Mouse (Mus musculus) embryo, embryonic 11 days (tissue): ENCODE data around the gene Prss37.

ENCODE experiments used
- DNase-seq: peaks from one replicate; pipeline ENCODE4 v3.0.0-alpha.2; 2015

The Prss37 gene

DNA sequence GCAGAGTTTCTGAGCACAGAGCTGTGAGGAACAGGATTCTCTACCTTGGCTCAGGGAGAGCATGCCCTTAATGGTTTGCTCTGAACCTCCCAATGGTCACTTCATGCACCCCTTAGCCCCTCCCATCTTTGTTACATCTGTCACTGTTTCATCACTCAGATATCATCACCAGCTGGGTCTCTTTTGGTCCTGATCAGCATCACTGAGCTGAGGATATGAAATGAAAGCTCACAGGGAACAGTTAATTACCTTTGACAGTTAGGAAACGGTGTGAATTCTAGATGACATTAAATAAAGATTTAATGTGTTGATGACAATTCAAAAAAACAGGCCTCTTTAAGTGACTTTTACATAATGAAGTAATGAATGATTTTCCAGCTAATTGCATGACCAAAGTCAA, at the start of gene Prss37:
Prss37 (minus strand) TSS at position 101 of the 400 bp plus-strand sequence.
- no peak for DNase-seq

DNA sequence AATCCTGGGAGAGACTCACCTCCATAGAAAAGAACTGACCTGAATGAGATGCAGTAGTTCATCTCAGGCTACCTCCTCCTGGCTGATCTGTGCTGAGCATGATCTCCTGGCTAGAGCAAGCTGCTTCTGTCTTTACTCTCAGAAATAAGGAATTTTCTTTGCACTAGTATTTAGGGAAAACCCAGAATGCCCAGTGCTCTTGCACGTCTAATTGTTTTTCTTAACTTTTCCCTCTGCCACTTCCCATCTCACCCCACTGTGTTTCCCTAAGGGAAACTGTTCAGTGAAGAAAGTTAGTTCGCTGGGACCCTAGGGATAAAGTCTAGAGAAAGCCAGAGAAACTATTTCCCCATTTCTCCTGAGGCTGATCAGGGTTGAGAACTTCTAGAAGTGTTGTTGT, 35.6 kb upstream of the Prss37 start, which contains the start of gene Olfr461:
Olfr461 (minus strand) TSS at position 101 of the 400 bp plus-strand sequence.
- no peak for DNase-seq

DNA sequence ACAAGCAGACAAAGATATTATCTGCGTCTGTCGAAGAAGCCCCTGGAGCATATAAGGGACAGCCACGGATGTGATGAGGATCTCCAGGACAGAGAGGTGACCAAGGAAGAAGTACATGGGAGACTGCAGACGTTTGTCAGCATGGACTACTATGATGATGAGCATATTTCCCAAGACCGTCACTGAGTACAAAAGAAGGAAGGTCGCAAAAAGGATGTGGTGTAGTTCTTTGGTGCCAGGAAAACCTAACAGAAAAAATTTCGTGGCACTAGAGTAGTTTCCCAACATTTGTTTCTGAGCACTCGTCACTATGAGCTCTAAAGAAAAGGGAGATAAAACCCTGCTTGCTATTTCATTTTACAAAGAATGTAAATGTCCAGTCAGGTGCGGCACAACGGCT, 25.4 kb upstream of the Prss37 start:
- no peak for DNase-seq

DNA sequence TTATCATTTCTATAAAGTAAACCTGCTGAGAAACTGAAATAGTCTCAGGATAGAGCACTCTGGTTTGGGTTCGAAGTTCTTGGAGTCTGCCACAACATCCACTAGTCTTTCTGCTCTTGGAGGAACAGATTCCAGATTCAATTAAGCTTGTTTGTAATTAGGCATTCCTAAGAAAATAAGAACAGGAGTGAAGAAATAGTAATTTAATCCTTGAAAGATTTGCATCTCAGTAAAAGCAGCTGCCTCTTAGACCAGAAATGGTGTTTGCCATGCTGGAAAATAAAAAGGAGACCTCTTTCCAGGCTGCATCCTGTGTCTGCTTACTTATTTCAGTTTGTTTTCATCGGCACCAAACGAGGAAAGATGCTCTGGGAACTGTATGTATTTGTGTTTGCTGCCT, 26.1 kb downstream of the Prss37 start, which contains the start of gene Tas2r108:
Tas2r108 (plus strand) TSS at position 301 of the 400 bp plus-strand sequence.
- DNase-seq, result no peak

DNA sequence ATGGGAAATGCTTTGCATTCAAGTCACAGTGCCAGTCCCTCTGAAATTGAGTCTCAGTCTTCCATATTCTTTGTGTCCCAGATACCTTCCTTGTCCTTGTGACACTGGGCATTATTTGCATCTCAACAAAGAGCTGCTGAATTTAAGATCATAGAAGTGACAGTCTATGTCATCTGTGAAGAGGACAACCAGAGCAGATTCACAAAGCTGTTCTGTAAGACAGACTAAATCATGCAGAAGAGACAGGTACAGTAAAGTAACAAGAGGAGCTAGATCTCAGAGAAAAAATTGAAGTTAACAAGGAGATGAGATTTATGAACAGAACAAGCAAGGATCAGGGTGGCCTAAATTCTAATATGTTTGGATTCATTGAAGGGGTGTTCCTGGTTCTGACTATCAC, 28.4 kb downstream of the Prss37 start, which contains the start of gene Tas2r137:
Tas2r137 (plus strand) TSS at position 301 of the 400 bp plus-strand sequence.
- no peak for DNase-seq

DNA sequence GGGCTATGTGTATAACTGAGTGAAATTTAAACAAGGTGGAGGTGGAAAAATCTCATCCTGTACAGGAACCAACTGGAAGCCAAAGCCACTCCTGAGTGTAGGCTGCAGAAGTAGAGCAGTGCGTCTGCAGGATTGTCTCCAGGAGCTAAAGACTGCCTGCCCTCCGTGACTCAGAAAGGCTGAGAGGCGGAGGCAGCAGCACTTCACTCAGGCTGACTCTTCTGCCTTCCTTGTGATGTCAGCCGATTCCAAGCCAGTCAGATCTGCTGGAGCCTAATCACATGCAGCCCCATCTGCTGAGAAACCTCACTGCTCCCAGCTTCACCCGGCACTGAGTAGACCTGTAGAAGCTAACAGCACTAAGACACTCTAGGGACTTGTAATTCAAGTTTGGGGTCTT, 37.0 kb downstream of the Prss37 start:
- no peak for DNase-seq

DNA sequence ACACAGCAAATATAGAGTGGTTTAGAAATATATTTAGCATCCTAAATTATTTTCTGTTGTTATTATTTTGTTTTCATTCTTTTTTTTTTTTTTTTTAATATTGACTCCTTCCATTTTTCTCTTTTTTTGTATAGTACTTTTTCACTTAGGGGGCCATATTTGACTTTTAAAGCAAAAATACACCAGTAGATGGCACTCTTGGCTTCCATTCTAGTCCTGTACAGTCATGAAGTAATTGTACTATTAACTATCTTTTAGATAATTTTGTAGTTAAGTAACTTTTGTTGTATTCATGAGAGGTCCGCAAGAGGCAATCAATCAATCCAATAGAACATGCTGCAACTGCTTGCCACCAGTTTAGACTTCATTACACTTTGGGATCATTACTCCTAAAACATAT, 39.6 kb downstream of the Prss37 start:
- DNase-seq, result peak; percentile 34

DNA sequence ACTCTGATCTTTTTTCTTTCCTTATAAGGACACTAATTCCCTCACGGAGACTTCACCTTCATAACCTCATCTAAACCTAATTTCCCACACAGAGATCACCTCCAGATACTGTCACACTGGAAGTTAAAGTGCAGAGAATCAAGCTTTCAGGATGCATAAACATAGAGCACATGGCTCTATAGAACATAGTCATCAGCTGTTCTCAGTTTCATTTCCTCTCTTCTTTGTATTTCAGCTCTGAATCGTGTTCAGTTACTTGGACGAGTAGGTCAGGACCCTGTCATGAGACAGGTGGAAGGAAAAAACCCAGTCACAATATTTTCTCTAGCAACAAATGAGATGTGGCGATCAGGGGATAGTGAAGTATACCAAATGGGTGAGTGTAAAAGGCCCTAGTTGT, 43.2 kb downstream of the Prss37 start:
- no peak for DNase-seq

DNA sequence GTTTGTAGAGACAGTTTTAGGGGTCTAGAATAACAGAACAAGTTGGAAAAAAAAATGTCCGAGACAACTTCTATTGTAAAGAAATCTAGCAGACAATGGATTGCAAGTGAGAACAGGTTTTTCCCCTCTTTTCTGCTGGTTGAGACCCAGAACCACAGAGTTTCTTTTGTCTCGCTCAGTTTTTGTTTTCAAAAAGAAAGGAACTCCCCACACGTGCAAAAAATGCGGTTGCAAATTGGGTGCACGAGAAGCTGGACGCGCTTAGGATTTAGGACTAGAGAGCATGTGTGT, 47.6 kb downstream of the Prss37 start:
- DNase-seq, result peak; percentile 38

DNA sequence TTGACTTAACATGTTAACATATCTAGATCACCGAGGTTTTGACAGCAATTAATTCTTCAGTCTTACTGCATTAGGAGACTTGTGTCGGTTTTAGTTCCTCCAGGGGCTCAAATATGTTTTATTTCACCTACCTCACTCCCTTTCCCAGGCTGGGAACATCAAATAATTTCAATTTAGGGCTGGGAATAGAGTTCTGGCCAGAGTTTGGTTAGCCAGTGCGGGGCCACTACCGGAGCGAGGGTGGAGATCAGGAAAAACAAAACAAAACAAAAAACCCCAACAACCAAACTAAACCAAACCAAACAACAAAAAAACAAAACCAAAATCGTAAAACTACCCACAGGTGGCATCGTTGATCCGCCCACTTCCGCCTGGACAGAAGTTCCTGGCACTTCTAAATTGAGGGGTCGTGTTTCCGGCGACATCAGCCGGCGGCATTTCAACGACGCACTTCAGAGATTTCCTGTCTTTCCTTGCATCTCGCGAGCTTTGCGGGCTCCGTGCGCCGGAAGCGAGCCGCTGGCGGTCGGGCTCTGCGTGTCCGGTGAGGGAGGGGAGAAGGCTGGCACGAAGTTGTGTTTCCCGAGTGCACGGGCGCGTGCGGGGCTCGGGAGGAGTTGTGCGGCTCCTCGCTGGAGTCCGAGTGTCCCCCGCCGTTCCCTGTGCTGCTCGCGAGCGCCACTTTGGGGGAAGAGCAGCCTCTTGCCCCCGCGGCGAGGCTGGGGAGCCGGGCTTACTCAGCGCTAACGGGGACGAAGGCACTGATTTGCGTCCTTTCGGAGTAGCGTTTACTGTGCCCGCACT, 48.2 kb downstream of the Prss37 start, which contains the start of gene Ssbp1:
Ssbp1 (plus strand) TSS at position 437 of the 804 bp plus-strand sequence.
- peak; percentile 96 for DNase-seq

DNA sequence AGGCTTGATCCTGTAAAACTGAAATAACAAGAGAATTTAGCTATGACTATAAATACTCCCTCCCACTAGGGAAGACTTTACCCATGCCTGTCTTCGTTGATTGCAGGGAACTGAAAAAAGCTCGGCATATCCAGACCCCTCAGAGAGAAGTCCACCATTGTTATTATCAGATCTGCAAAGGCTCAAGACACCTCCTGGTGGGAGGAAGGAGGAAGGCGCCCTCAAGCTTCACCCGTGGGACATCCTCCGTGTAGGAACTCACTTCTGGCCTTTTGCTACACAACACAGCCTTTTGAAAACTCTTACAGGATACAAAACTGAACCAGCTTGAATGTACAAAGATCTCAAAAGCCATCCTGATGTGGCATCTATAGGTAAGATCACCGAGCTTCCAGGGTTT, 53.6 kb downstream of the Prss37 start:
- DNase-seq, result no peak
